Mouse (Mus musculus) bone marrow macrophage, adult 2 months (primary cell): ENCODE data around the gene Plekhm3. TPM values are rescaled to one million over a fixed set of nuclear protein-coding genes. Genes with fewer than 3 reads are reported as not detected.

ENCODE experiments used
- H3K27ac ChIP-seq: 2 replicates; pipeline ENCODE4 v1.5.1; 2012; ENCODE audit warnings: low read depth, low read length; ENCODE audit not compliant: insufficient read depth
- H3K4me1 ChIP-seq: 2 replicates; pipeline ENCODE4 v1.6.1; 2012; ENCODE audit warnings: low read length; ENCODE audit not compliant: control insufficient read depth, insufficient read depth
- H3K4me3 ChIP-seq: 2 replicates; pipeline ENCODE4 v1.5.1; 2012; ENCODE audit warnings: mild to moderate bottlenecking, low read length, moderate library complexity; ENCODE audit not compliant: insufficient read depth
- CTCF ChIP-seq: IDR thresholded peaks from 2 replicates; pipeline ENCODE4 v1.5.1; 2012; ENCODE audit warnings: low read depth, mild to moderate bottlenecking, low read length, moderate library complexity
- POLR2A ChIP-seq: IDR thresholded peaks from 2 replicates; pipeline ENCODE4 v1.6.1; 2012; ENCODE audit warnings: mild to moderate bottlenecking, low read depth, low read length, borderline replicate concordance
- polyA plus RNA-seq: library from polyadenylated mRNA; stranded (reverse); fragments of >200 nt; gene quantifications from 2 replicates; pipeline ENCODE4 v1.2.4, GENCODE M21; 2012; ENCODE audit not compliant: missing spikeins, insufficient read depth, insufficient read length

Plekhm3 gene
- polyA plus RNA-seq, 1 experiment = 24.9 TPM

DNA sequence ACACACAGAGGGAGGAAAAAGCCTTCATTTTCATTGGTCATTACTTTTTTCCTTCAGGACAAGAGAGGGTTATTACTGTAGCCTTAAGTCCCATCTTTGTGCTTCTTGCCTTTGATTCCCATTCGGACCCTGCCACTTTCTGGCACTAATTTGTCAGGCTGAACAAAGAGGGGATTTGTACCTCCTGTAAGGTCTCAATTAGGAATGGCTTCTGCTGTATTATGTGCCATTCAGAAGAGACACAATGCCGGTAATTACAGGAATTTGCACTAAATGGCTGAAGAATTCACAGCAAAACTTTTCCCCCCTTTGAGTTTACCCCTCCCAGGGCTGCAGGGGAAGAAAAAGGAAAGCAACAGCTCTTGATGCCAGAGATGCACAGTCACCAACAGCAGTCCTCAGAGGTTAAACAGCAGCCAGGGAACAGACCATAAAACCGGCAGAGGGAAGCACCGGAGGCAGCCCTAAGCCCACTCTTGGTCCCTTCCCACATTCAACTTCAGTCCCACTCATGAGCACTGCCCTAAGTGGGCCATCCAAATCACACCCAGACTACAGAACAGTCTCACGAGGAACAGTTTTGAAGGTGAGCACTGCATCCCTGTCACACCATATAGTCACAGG is 39.6 kb downstream of the Plekhm3 start:
- no peak for TF ChIP-seq CTCF
- TF ChIP-seq POLR2A = no peak
- peaks cover 49% of the 10 kb centered on the region for H3K4me1 ChIP-seq

DNA sequence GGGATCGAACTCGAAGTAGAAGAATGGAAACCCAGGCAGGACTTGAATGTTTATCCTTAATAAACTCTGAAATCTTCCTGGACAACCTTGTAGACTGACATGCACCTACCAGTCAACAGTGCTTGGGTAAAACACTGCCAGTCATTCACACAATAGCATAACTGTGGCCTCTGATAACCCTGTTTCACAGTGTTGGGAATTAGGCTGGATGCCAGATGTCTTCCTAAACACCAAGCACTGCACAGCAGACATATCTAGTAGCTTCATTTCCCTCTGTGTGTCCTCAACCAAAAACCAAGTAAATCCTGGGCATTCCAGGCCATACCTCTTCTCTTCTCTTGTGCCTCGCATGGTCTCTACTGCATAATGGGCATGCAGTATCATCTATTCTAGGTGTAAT is 42.3 kb downstream of the Plekhm3 start:
- Histone ChIP-seq H3K27ac (no peak overlapping the region), H3K4me1 (peaks cover 43% of the 10 kb centered on the region), H3K4me3 (no peak overlapping the region)
- TF ChIP-seq CTCF (no peak), POLR2A (no peak)

More for the DNA sequence above, 39.6 kb downstream of the Plekhm3 start:
- Histone ChIP-seq H3K27ac (no peak overlapping the region), H3K4me3 (no peak overlapping the region)

DNA sequence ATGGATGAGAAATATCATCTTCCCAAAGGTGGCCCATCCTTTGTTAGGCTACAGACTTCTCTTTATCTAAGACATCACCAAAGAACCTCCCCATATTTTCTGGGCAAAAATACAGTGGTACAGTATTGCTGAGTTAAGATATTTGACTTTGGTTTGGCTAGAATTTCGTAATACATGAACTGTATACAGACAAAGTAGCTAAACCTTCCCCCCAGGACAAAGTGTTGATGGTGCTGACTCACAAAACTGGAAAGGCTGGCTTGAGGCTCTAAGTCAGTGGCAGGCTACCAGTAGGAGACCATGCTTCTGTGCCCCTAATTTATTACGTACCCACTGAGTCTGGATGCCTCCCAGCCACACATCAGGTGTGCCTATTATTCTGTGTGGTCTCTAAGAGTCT is 48.9 kb downstream of the Plekhm3 start:
- Histone ChIP-seq H3K4me1 (peaks cover 33% of the 10 kb centered on the region), H3K27ac (peak overlapping the region; percentile 63), H3K4me3 (no peak overlapping the region)
- TF ChIP-seq CTCF (no peak), POLR2A (no peak)

DNA sequence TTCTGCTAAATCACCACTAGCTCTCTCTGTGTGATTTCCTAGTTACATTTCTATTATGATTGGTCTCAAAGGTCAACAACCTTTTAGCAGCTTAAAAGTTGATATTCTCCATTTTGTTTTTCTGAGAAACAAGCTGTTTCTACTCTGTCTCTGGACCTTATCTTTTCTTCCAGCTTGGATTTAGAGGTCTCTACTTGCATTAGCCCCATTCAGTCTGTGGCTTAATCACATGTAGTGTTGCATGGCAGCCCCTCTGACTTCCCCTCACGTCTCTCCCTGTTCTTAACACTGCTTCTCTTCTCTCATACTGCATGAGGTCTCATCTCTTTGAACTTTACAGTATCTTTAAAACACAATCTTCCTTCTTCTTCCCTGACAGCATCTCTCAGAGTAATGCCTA is 50.4 kb downstream of the Plekhm3 start:
- no peak overlapping the region for H3K27ac ChIP-seq
- no peak overlapping the region for H3K4me3 ChIP-seq
- peaks cover 33% of the 10 kb centered on the region for H3K4me1 ChIP-seq
- no peak for TF ChIP-seq POLR2A

DNA sequence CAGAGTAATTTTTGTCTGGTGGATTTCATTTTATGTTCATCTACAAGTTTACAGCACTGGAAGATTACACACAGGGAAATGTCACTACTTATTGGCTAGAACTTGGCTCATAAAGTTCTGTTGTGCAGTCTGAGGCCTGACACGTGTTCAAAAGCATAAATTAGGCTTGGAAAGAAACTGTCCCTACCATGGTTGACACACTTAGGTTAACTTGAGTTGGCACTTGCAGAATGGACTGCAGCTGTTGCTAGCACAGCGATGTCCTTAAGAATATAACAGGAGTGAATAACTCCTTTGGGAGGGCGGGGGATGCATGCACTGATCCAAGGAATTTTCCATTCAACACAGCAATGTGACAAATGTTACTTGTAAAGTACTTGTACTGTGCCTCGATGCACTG is 53.2 kb downstream of the Plekhm3 start:
- Histone ChIP-seq H3K27ac (no peak overlapping the region), H3K4me3 (no peak overlapping the region), H3K4me1 (peaks cover 18% of the 10 kb centered on the region)
- no peak for TF ChIP-seq POLR2A
- no peak for TF ChIP-seq CTCF

DNA sequence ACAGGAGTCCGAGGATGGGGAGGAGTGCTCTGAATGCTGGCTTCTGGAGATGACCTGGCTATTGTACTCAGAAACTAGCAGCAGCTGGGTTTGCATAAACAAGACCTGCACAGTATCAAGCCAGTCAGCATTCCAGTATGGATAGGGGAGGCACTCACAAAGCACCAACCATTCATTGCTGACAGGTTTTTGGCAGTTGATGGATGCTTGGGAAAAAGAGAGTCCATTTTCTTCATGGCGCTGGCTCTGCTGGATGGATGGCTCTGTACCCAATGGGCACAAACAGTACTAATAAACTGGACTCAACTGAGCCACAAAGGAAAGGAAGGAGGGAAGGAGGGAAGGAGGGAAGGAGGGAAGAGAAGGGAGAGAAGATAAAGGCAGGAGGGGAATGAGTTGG is 53.8 kb downstream of the Plekhm3 start:
- Histone ChIP-seq H3K4me3 (no peak overlapping the region), H3K27ac (no peak overlapping the region), H3K4me1 (peaks cover 17% of the 10 kb centered on the region)
- no peak for TF ChIP-seq CTCF
- TF ChIP-seq POLR2A = no peak

DNA sequence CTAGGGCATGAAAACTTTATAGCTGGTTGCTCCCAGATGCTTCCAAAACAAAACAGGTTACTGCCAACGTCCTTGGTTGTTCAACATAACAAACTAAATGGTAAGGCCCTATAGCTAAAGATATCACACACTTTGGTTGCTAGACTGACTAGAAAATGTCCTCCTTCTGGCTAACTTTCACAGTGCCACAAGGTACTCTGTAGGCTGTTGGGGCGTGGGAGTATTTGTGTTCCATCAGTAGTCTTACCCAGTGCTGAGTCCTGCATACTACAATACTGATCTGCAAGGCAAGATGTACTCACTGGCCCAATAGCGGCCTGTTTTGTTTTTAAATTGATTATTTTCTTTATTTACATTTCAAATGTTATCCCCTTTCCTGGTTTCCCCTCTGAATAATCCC is 56.9 kb downstream of the Plekhm3 start:
- no peak for TF ChIP-seq CTCF
- TF ChIP-seq POLR2A = no peak
- Histone ChIP-seq H3K27ac (no peak overlapping the region), H3K4me3 (no peak overlapping the region), H3K4me1 (peaks cover 9% of the 10 kb centered on the region)

DNA sequence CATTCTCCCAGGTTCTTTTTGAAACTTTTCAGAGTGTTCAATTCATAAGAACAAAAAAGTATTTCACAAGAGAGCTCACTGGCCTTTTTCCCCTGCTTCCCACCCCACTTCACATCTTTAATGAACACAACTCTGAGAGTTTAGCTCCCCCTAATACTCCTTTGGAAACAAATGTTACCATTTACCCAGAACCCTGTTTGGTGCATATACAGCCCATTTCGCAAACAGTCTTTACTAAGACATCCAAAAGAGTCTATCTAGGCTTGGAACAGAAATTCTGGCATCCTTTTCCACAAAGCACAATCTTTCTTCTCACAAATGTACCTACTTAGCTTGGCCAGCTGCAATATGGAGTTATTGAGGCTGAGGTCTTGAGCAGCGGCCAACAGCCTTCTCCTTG is 59.1 kb downstream of the Plekhm3 start:
- peaks cover 13% of the 10 kb centered on the region for H3K4me1 ChIP-seq
- H3K27ac ChIP-seq = no peak overlapping the region
- TF ChIP-seq CTCF (no peak), POLR2A (no peak)
- H3K4me3 ChIP-seq = no peak overlapping the region

DNA sequence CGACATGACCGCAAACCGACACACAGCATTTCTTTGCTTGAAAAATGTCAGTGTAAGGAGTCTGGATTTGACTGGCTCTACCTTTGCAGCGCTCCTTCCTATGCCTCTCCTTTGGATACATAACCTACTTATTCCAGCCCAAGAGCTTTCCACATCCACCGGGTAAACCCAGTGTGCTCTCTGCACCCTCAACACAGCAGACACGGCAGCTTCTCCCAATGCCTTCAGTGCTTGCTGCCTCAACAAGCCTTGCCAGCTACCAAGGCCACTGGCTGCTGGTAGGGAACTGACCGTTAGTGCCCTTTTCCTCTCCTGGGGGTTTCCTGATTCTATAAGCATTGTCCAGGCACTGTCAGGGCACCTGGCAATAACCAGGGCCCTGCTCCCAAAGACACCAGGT is 62.8 kb downstream of the Plekhm3 start:
- H3K27ac ChIP-seq = no peak overlapping the region
- no peak overlapping the region for H3K4me3 ChIP-seq
- peaks cover 13% of the 10 kb centered on the region for H3K4me1 ChIP-seq
- no peak for TF ChIP-seq CTCF
- no peak for TF ChIP-seq POLR2A

DNA sequence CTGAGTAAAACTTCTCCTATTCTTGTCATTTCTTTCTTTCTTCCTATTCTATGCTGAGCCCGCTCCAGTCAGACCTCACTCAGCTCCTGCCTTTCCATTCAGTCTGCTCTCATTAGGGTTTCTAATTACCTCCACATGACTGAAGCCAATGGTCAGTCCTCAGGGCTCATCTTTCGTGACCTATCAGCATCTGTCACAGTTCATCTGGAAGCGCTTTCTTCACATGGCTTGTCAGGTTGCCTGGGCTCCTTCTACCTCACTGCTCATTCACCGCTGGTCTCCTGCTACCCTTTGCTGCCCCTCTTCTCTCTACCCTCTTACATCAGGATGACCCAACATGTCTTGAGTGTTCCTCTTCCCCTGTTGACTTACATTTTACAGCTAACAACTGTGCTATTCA is 65.3 kb downstream of the Plekhm3 start:
- Histone ChIP-seq H3K4me1 (peaks cover 5% of the 10 kb centered on the region; the same call in 1 of the 2 replicates), H3K27ac (no peak overlapping the region), H3K4me3 (no peak overlapping the region)
- TF ChIP-seq POLR2A = no peak
- no peak for TF ChIP-seq CTCF
